Mouse (Mus musculus) midbrain, embryonic 11.5 days (tissue): ENCODE results near the gene Speg. TPM values are rescaled to one million over a fixed set of nuclear protein-coding genes. Genes with fewer than 3 reads are reported as not detected.
A peak's percentile ranks its signal among the peaks of the same experiment; 100 is the strongest.

ENCODE experiments used
- ATAC-seq: fragments of 200-750 bp; cut with Nextera tagmentation; 2 replicates; pipeline ENCODE4 v1.8.0; 2017; ENCODE audit warnings: moderate TSS enrichment, moderate library complexity; ENCODE audit not compliant: low FRiP score
- DNase-seq: peaks from one replicate; pipeline ENCODE4 v3.0.0; 2015; ENCODE audit warnings: low spot score; ENCODE audit errors: missing footprints
- H3K27ac ChIP-seq: fragments of 300-500 bp; sonication (generic); 2 replicates; pipeline ENCODE4 v1.5.1; 2014; ENCODE audit warnings: low read depth, low read length
- H3K27me3 ChIP-seq: fragments of 300-500 bp; sonication (generic); 2 replicates; pipeline ENCODE4 v1.6.1; 2014; ENCODE audit warnings: mild to moderate bottlenecking, low read length, moderate library complexity, mixed read lengths; ENCODE audit not compliant: control insufficient read depth, insufficient read depth
- H3K36me3 ChIP-seq: fragments of 300-500 bp; sonication (generic); 2 replicates; pipeline ENCODE4 v1.6.1; 2014; ENCODE audit warnings: mild to moderate bottlenecking, low read length, moderate library complexity, mixed read lengths; ENCODE audit not compliant: control insufficient read depth, insufficient read depth
- H3K4me1 ChIP-seq: fragments of 300-500 bp; sonication (generic); 2 replicates; pipeline ENCODE4 v1.6.1; 2014; ENCODE audit warnings: low read length; ENCODE audit not compliant: control insufficient read depth, insufficient read depth
- H3K4me2 ChIP-seq: fragments of 300-500 bp; sonication (generic); 2 replicates; pipeline ENCODE4 v1.6.1; 2014; ENCODE audit warnings: mild to moderate bottlenecking, moderate library complexity
- H3K4me3 ChIP-seq: fragments of 300-500 bp; sonication (generic); 2 replicates; pipeline ENCODE4 v1.5.1; 2014; ENCODE audit warnings: low read depth, low read length
- H3K9ac ChIP-seq: fragments of 300-500 bp; sonication (generic); 2 replicates; pipeline ENCODE4 v1.6.1; 2014; ENCODE audit warnings: low read length
- H3K9me3 ChIP-seq: fragments of 300-500 bp; sonication (generic); 2 replicates; pipeline ENCODE4 v1.6.1; 2016; ENCODE audit warnings: low read length; ENCODE audit not compliant: control insufficient read depth
- WGBS: fragments of 180-500 bp; shearing (Covaris S2); extraction: QIAGEN DNeasy Blood & Tissue Kit; methylation state at CpG from one replicate; pipeline ENCODE4 v1.1.7; 2014; 5-methylcytosine and 5-hydroxymethylcytosine counted together
- polyA plus RNA-seq: library from polyadenylated mRNA; unstranded; fragments of >200 nt; fragmentation: Nextera tagmentation; extraction: Ambion mirVana; gene quantifications from 2 replicates; pipeline ENCODE4 v1.2.1, GENCODE M21; 2014

Speg gene
- polyA plus RNA-seq, 1 experiment from 2014 or later: 15.2 TPM

GRCm38 (mm10) chr1:75400493-75401115 lies 25.5 kb downstream of the Speg start:
- H3K9me3 ChIP-seq: no peaks in the 10 kb centered on the region
- no peaks in the 10 kb centered on the region for H3K36me3 ChIP-seq
- no peak overlapping the region for H3K4me3 ChIP-seq
- peak overlapping the region; percentile 39 for H3K4me2 ChIP-seq
- peaks cover 26% of the 10 kb centered on the region for H3K4me1 ChIP-seq
- peak overlapping the region; percentile 41 for H3K9ac ChIP-seq
- no peak overlapping the region; the same call in 1 of the 2 replicates for H3K27ac ChIP-seq
- WGBS: 40% methylated on average over 6 of the region's 6 CpGs
- peak; percentile 3; the same call in 1 of the 2 replicates for ATAC-seq
- no peaks in the 10 kb centered on the region for H3K27me3 ChIP-seq
- no peak for DNase-seq

- WGBS: 73% methylated on average over 3 of the region's 3 CpGs
- ATAC-seq: no peak
Measured at GRCm38 (mm10) chr1:75405547-75405946, 30.4 kb downstream of the Speg start.

GRCm38 (mm10) chr1:75406173-75406572 lies 31.1 kb downstream of the Speg start:
- H3K27me3 ChIP-seq: no peaks in the 10 kb centered on the region
- DNase-seq: no peak
- H3K9ac ChIP-seq: no peak overlapping the region
- H3K4me3 ChIP-seq: no peak overlapping the region
- no peaks in the 10 kb centered on the region for H3K36me3 ChIP-seq
- H3K4me1 ChIP-seq: no peaks in the 10 kb centered on the region; the same call in 1 of the 2 replicates
- no peak for ATAC-seq
- H3K9me3 ChIP-seq: no peaks in the 10 kb centered on the region
- no peak overlapping the region for H3K27ac ChIP-seq
- H3K4me2 ChIP-seq: no peak overlapping the region
- WGBS: 98% methylated on average over 15 of the region's 15 CpGs

More at GRCm38 (mm10) chr1:75405547-75405946, 30.4 kb downstream of the Speg start:
- H3K9me3 ChIP-seq: no peaks in the 10 kb centered on the region
- no peaks in the 10 kb centered on the region for H3K36me3 ChIP-seq
- no peak overlapping the region for H3K27ac ChIP-seq
- H3K27me3 ChIP-seq: no peaks in the 10 kb centered on the region
- no peak for DNase-seq
- H3K4me3 ChIP-seq: no peak overlapping the region
- H3K4me1 ChIP-seq: peaks cover 4% of the 10 kb centered on the region
- no peak overlapping the region for H3K9ac ChIP-seq
- H3K4me2 ChIP-seq: no peak overlapping the region

GRCm38 (mm10) chr1:75407056-75407455 lies 32.0 kb downstream of the Speg start:
- 90% methylated on average over 9 of the region's 9 CpGs for WGBS
- H3K27me3 ChIP-seq: no peaks in the 10 kb centered on the region
- H3K27ac ChIP-seq: no peak overlapping the region
- H3K4me1 ChIP-seq: no peaks in the 10 kb centered on the region
- H3K36me3 ChIP-seq: no peaks in the 10 kb centered on the region
- no peak overlapping the region for H3K9ac ChIP-seq
- no peak overlapping the region for H3K4me2 ChIP-seq
- DNase-seq (no peak), ATAC-seq (no peak)
- no peak overlapping the region for H3K4me3 ChIP-seq
- H3K9me3 ChIP-seq: no peaks in the 10 kb centered on the region

GRCm38 (mm10) chr1:75408210-75408609 lies 33.1 kb downstream of the Speg start:
- WGBS: 85% methylated on average over 4 of the region's 4 CpGs
- Histone ChIP-seq H3K36me3 (no peaks in the 10 kb centered on the region), H3K9ac (no peak overlapping the region), H3K4me1 (no peaks in the 10 kb centered on the region), H3K9me3 (no peaks in the 10 kb centered on the region), H3K4me3 (no peak overlapping the region), H3K27me3 (no peaks in the 10 kb centered on the region), H3K4me2 (no peak overlapping the region), H3K27ac (no peak overlapping the region)
- no peak for DNase-seq
- no peak for ATAC-seq

GRCm38 (mm10) chr1:75409950-75410349 lies 34.9 kb downstream of the Speg start:
- 98% methylated on average over 7 of the region's 7 CpGs for WGBS
- DNase-seq: no peak
- H3K4me1 ChIP-seq: no peaks in the 10 kb centered on the region
- H3K27ac ChIP-seq: no peak overlapping the region
- H3K4me3 ChIP-seq: no peak overlapping the region
- no peak for ATAC-seq
- no peaks in the 10 kb centered on the region for H3K9me3 ChIP-seq
- H3K4me2 ChIP-seq: no peak overlapping the region
- H3K9ac ChIP-seq: no peak overlapping the region
- no peaks in the 10 kb centered on the region for H3K36me3 ChIP-seq
- no peaks in the 10 kb centered on the region for H3K27me3 ChIP-seq

GRCm38 (mm10) chr1:75412196-75412595 lies 37.1 kb downstream of the Speg start:
- DNase-seq (no peak), ATAC-seq (no peak)
- Histone ChIP-seq H3K4me1 (no peaks in the 10 kb centered on the region), H3K4me3 (no peak overlapping the region), H3K9me3 (no peaks in the 10 kb centered on the region), H3K27ac (no peak overlapping the region), H3K9ac (no peak overlapping the region), H3K36me3 (no peaks in the 10 kb centered on the region), H3K27me3 (no peaks in the 10 kb centered on the region), H3K4me2 (no peak overlapping the region)
- WGBS: 91% methylated on average over 3 of the region's 3 CpGs

GRCm38 (mm10) chr1:75413749-75414148 lies 38.7 kb downstream of the Speg start:
- Histone ChIP-seq H3K4me3 (no peak overlapping the region), H3K4me2 (no peak overlapping the region), H3K9me3 (no peaks in the 10 kb centered on the region), H3K27ac (no peak overlapping the region), H3K4me1 (no peaks in the 10 kb centered on the region), H3K27me3 (no peaks in the 10 kb centered on the region), H3K36me3 (no peaks in the 10 kb centered on the region), H3K9ac (no peak overlapping the region)
- no peak for ATAC-seq
- no peak for DNase-seq
- 58% methylated on average over 3 of the region's 3 CpGs for WGBS

- H3K27me3 ChIP-seq: peaks cover 42% of the 10 kb centered on the region
- H3K27ac ChIP-seq: no peak overlapping the region
Measured at GRCm38 (mm10) chr1:75421794-75422193, 46.7 kb downstream of the Speg start.

More at GRCm38 (mm10) chr1:75421794-75422193, 46.7 kb downstream of the Speg start:
- peak overlapping the region; percentile 57 for H3K4me2 ChIP-seq
- ATAC-seq (peak; percentile 19; the same call in 1 of the 2 replicates), DNase-seq (no peak)
- H3K9ac ChIP-seq: peak overlapping the region; percentile 59
- peak overlapping the region; percentile 36 for H3K4me3 ChIP-seq
- H3K36me3 ChIP-seq: no peaks in the 10 kb centered on the region
- H3K9me3 ChIP-seq: no peaks in the 10 kb centered on the region
- H3K4me1 ChIP-seq: peaks cover 28% of the 10 kb centered on the region
- WGBS: 4% methylated on average over 20 of the region's 20 CpGs
